Mouse (Mus musculus) E14TG2a.4 (cell line): ENCODE results near the gene Ptch2.

Experiments
- CTCF ChIP-seq: conservative IDR thresholded peaks from 2 replicates; pipeline ENCODE4 v1.5.1; 2014; ENCODE audit warnings: low read length
- NANOG ChIP-seq: IDR thresholded peaks from 2 replicates; pipeline ENCODE4 v1.6.1; 2014; ENCODE audit warnings: borderline replicate concordance, low read length, mixed read lengths
- POU5F1 ChIP-seq: IDR thresholded peaks from 2 replicates; pipeline ENCODE4 v1.6.1; 2014; ENCODE audit warnings: low read length, borderline replicate concordance

DNA sequence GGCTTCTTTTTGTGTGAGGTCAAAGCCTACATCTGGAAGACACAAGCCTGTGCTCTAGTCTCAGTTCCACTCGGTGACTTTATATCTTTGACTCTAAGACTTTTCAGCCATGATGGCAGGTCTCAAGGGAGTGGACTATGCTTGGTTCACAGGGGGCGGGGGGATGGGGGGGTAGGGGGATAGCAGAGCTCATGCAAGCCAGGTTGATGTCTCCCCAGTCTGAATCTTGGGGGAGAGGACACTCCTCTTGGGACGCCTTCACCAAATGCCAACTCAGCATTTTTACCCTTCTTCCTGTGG is 28.3 kb downstream of the Ptch2 start:
- TF ChIP-seq CTCF (no peak), NANOG (no peak), POU5F1 (no peak)
